Mouse (Mus musculus) C2C12 (cell line): ENCODE data around the gene Tsr2.

Experiments
- CEBPB ChIP-seq: IDR thresholded peaks from one replicate; pipeline ENCODE4 v1.6.1; 2011; ENCODE audit warnings: low read depth, mild to moderate bottlenecking, control low read depth, moderate library complexity
- CTCF ChIP-seq: IDR thresholded peaks from one replicate; pipeline ENCODE4 v1.5.1; 2011; ENCODE audit not compliant: control insufficient read depth, insufficient read depth, insufficient read length
- FOSL1 ChIP-seq: IDR thresholded peaks from one replicate; pipeline ENCODE4 v1.8.0; 2011; ENCODE audit warnings: mild to moderate bottlenecking, low read length; ENCODE audit not compliant: poor library complexity, insufficient read depth, severe bottlenecking
- MAX ChIP-seq: IDR thresholded peaks from one replicate; pipeline ENCODE4 v1.6.1; 2011; ENCODE audit warnings: mild to moderate bottlenecking, control low read depth
- MYOD1 ChIP-seq: IDR thresholded peaks from one replicate; pipeline ENCODE4 v1.6.1; 2011; ENCODE audit warnings: low read depth; ENCODE audit not compliant: control insufficient read depth, insufficient read length
- MYOG ChIP-seq: IDR thresholded peaks from one replicate; pipeline ENCODE4 v1.6.1; 2011; ENCODE audit not compliant: control insufficient read depth, insufficient read length; ENCODE audit errors: extremely low read depth
- USF1 ChIP-seq: IDR thresholded peaks from one replicate; pipeline ENCODE4 v1.6.1; 2011; ENCODE audit warnings: low read depth, mild to moderate bottlenecking, control low read depth, moderate library complexity

GRCm38 (mm10) chrX:151076007-151076406, 20.3 kb downstream of the Tsr2 start:
- TF ChIP-seq CTCF (no peak), MAX (no peak), MYOG (no peak), CEBPB (no peak), USF1 (no peak), MYOD1 (no peak), FOSL1 (no peak)
